Mouse (Mus musculus): ENCODE measurements around the gene Htr1b. TPM values are rescaled to one million over a fixed set of nuclear protein-coding genes. Genes with fewer than 3 reads are reported as not detected.

Htr1b gene
- polyA plus RNA-seq, 1 experiment from 2014 or later: 2.4 TPM

DNA sequence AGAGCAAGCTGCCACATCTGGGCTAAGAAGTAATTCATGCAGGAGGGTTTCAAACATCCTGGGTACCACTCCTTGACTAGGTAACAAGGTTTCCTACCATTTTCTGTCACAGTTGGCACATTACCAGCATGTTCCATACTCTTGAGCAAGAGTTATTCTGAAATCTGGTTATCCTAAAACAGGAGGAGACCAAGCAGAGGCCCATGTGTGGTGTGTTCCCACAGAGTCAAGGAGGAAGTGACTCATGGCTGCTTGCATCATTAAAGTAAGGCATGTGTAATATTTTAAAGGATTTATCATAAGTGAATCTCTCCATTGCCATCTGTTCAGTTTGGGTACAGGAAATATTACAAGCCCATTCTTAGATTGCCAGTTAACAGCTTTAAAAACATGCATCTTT, 7.7 kb downstream of the Htr1b start:
- H3K4me2 ChIP-seq (ENCODE audit: low read length): no peak overlapping the region
- no peak overlapping the region for H3K27ac ChIP-seq (ENCODE audit: low read length)
- ATAC-seq: no peak
- no peak overlapping the region for H3K4me3 ChIP-seq (replicated peaks; ENCODE audit: low read length)
- no peaks in the 10 kb centered on the region for H3K9me3 ChIP-seq (ENCODE audit: control insufficient read depth, low read length)
- no peaks in the 10 kb centered on the region; the same call in 1 of the 2 replicates for H3K27me3 ChIP-seq (replicated peaks; ENCODE audit: control insufficient read depth, insufficient read depth, low read length)
- no peaks in the 10 kb centered on the region for H3K36me3 ChIP-seq (ENCODE audit: control insufficient read depth, insufficient read depth)
- no peak overlapping the region for H3K9ac ChIP-seq (replicated peaks; ENCODE audit: low read depth, low read length)
- no peaks in the 10 kb centered on the region for H3K4me1 ChIP-seq (replicated peaks; ENCODE audit: control insufficient read depth, insufficient read depth, low read length)

DNA sequence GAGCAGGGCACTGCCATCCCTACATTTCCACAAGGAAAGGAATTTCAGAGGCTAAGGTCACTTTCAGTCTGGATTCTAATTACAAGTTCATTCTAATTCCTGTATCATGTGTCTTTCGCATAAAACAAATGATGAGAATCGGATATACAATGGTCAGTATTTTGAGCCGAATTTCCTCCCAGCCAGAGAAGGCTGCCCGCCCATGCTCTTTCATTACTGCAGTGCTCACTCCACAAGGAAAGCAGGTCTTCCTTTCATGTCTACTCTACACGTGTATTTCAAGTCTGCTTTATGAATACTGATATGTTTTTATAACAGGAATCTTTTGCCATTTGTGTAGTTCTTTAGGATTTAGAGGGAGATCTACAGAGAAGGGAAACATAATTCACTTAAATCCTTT, 10.8 kb downstream of the Htr1b start:
- H3K36me3 ChIP-seq (ENCODE audit: control insufficient read depth, insufficient read depth): no peaks in the 10 kb centered on the region
- H3K9me3 ChIP-seq (ENCODE audit: control insufficient read depth, low read length): no peaks in the 10 kb centered on the region
- no peak overlapping the region for H3K4me2 ChIP-seq (ENCODE audit: low read length)
- no peak overlapping the region for H3K27ac ChIP-seq (ENCODE audit: low read length)
- H3K4me3 ChIP-seq (replicated peaks; ENCODE audit: low read length): no peak overlapping the region
- H3K9ac ChIP-seq (replicated peaks; ENCODE audit: low read depth, low read length): no peak overlapping the region
- H3K4me1 ChIP-seq (replicated peaks; ENCODE audit: control insufficient read depth, insufficient read depth, low read length): no peaks in the 10 kb centered on the region
- no peak for ATAC-seq
- 27% methylated on average over 5 of the region's 5 CpGs for whole genome bisulfite sequencing
- no peaks in the 10 kb centered on the region for H3K27me3 ChIP-seq (replicated peaks; ENCODE audit: control insufficient read depth, insufficient read depth, low read length)

DNA sequence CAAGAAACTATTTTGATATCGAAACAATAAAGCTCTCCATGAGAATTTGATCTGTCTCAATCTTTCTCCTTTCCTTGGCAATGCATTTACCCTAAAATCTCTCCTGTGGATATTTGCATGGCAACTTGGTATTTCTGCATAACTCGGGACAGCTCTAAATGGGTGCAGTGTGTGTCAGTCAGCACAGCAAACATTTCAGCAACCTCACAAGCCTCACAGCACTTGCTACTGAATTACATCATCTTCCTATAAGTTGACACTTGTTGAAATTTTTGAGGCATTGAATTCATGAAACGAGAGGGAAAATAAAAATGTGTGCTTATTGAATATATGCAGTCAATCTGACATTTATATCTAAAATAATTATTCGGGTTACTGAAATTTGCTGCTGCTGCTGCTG, 22.6 kb downstream of the Htr1b start:
- H3K27me3 ChIP-seq (replicated peaks; ENCODE audit: control insufficient read depth, insufficient read depth, low read length): no peaks in the 10 kb centered on the region
- H3K27ac ChIP-seq (ENCODE audit: low read length): no peak overlapping the region
- H3K36me3 ChIP-seq (ENCODE audit: control insufficient read depth, insufficient read depth): no peaks in the 10 kb centered on the region
- no peaks in the 10 kb centered on the region for H3K9me3 ChIP-seq (ENCODE audit: control insufficient read depth, low read length)
- no peak overlapping the region for H3K4me3 ChIP-seq (replicated peaks; ENCODE audit: low read length)
- ATAC-seq: no peak
- no peak overlapping the region for H3K9ac ChIP-seq (replicated peaks; ENCODE audit: low read depth, low read length)
- H3K4me1 ChIP-seq (replicated peaks; ENCODE audit: control insufficient read depth, insufficient read depth, low read length): no peaks in the 10 kb centered on the region
- no peak overlapping the region for H3K4me2 ChIP-seq (ENCODE audit: low read length)
- WGBS: 80% methylated on average over 4 of the region's 4 CpGs

Other genes starting within 250 kb of the Htr1b start
- gene Mei4, start 229.8 kb upstream of the Htr1b start, polyA plus RNA-seq (2015; fragmentation: Nextera tagmentation; extraction: Ambion mirVana): 0.93 and 1.3 TPM in 2 replicates